Mouse (Mus musculus) midbrain, postnatal 0 days (tissue): ENCODE results near the gene Ica1. TPM values are rescaled to one million over a fixed set of nuclear protein-coding genes. Genes with fewer than 3 reads are reported as not detected.

Experiments used
- ATAC-seq: fragments of 200-750 bp; cut with Nextera tagmentation; 2 replicates; pipeline ENCODE4 v1.8.0; 2017; ENCODE audit warnings: moderate number of reproducible peaks, mild to moderate bottlenecking, moderate TSS enrichment, moderate library complexity; ENCODE audit not compliant: low FRiP score
- DNase-seq: peaks from one replicate; pipeline ENCODE4 v3.0.0-alpha.2; 2015; ENCODE audit warnings: low spot score
- H3K27ac ChIP-seq: fragments of 300-500 bp; sonication (generic); 2 replicates; pipeline ENCODE4 v1.5.1; 2014; ENCODE audit warnings: low read depth, mild to moderate bottlenecking, low read length, mixed read lengths
- H3K27me3 ChIP-seq: fragments of 300-500 bp; sonication (generic); 2 replicates; pipeline ENCODE4 v1.6.1; 2014; ENCODE audit warnings: low read length, control low read depth, mixed read lengths; ENCODE audit not compliant: insufficient read depth
- H3K36me3 ChIP-seq: fragments of 300-500 bp; sonication (generic); 2 replicates; pipeline ENCODE4 v1.6.1; 2014; ENCODE audit warnings: low read length, control low read depth, mixed read lengths; ENCODE audit not compliant: insufficient read depth
- H3K4me1 ChIP-seq: fragments of 300-500 bp; sonication (generic); 2 replicates; pipeline ENCODE4 v1.6.1; 2014; ENCODE audit warnings: mild to moderate bottlenecking, control low read depth, antibody characterized with exemption, low read length, mixed read lengths; ENCODE audit not compliant: insufficient read depth
- H3K4me2 ChIP-seq: fragments of 300-500 bp; sonication (generic); 2 replicates; pipeline ENCODE4 v1.6.1; 2014; ENCODE audit warnings: low read depth, mild to moderate bottlenecking, low read length, mixed read lengths; ENCODE audit not compliant: poor library complexity, severe bottlenecking
- H3K4me3 ChIP-seq: fragments of 300-500 bp; sonication (generic); 2 replicates; pipeline ENCODE4 v1.5.1; 2014; ENCODE audit warnings: low read depth, mild to moderate bottlenecking, low read length, moderate library complexity
- H3K9ac ChIP-seq: fragments of 300-500 bp; sonication (generic); replicated peaks from 2 replicates; pipeline ENCODE4 v1.6.1; 2014; ENCODE audit warnings: mild to moderate bottlenecking, low read length, moderate library complexity, mixed read lengths; ENCODE audit not compliant: poor library complexity, severe bottlenecking
- H3K9me3 ChIP-seq: fragments of 300-500 bp; sonication (generic); 2 replicates; pipeline ENCODE4 v1.6.1; 2016; ENCODE audit warnings: low read length, control low read depth
- CTCF ChIP-seq: IDR thresholded peaks from 2 replicates; pipeline ENCODE4 v1.5.1; 2016; ENCODE audit warnings: antibody characterized with exemption, mild to moderate bottlenecking
- WGBS: fragments of 180-500 bp; shearing (Covaris S2); extraction: QIAGEN DNeasy Blood & Tissue Kit; methylation state at CpG from one replicate; pipeline ENCODE4 v1.1.7; 2014; 5-methylcytosine and 5-hydroxymethylcytosine counted together
- polyA plus RNA-seq: library from polyadenylated mRNA; unstranded; fragments of >200 nt; fragmentation: Nextera tagmentation; extraction: Ambion mirVana; gene quantifications from 2 replicates; pipeline ENCODE4 v1.2.1, GENCODE M21; 2015
- total RNA-seq: library from RNA; depleted of rRNA; stranded (reverse); fragments of >200 nt; gene quantifications from 2 replicates; pipeline ENCODE4 v1.2.3, GENCODE M21; 2014; rRNA removed

Ica1 gene
- total and polyA plus RNA-seq, 2 experiments from 2014 or later, result 57.4 to 98.7 TPM

DNA sequence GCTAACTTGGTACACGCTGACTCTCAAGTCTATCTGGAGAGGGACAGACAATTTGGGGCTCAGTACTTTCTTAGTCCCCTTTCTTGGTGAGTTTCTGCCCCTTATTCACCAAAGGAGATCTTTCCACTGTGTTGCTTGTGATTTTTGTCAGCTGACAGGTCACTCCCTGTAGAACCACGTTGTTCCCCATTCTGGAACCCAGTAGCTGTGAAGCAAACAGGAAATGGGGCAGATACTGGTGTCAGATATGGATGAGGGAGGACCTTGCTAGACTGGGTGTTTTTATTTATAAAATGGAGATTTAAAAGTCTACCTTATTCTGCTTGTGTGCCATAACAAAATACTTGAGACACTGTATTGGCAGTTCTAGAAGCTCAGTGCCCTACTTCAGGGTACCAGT is 160.9 kb downstream of the Ica1 start:
- Histone ChIP-seq H3K4me2 (no peak overlapping the region), H3K9ac (no peak overlapping the region), H3K4me3 (no peak overlapping the region), H3K27me3 (no peaks in the 10 kb centered on the region), H3K36me3 (no peaks in the 10 kb centered on the region), H3K4me1 (no peaks in the 10 kb centered on the region), H3K9me3 (no peaks in the 10 kb centered on the region), H3K27ac (no peak overlapping the region)
- no peak for TF ChIP-seq CTCF
- no peak for DNase-seq
- no peak for ATAC-seq
- 84% methylated on average over 2 of the region's 2 CpGs for WGBS

DNA sequence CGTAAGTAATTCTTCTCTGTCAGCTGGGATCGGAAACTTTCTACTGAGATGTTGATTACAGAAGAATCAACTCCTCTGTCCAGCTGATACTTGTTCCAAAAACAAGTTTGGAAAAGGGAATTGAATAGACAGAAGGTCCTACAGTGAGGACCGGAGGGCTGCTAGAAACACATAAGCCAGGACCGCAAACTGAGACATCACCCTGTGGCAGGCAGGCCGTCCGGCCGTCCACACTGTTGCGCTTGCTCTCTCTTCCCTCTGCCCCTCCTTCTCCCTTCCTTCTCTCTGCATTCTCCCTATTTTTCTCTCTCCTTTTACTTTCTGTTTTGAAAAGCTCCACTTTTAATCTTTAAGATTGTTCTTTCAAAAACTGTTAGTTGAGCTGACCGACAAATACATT is 186.6 kb downstream of the Ica1 start:
- H3K9me3 ChIP-seq, result no peaks in the 10 kb centered on the region
- H3K27me3 ChIP-seq, result no peaks in the 10 kb centered on the region
- H3K4me1 ChIP-seq, result no peaks in the 10 kb centered on the region
- ATAC-seq (no peak), DNase-seq (no peak)
- no peak overlapping the region for H3K4me3 ChIP-seq
- no peak overlapping the region for H3K4me2 ChIP-seq
- 76% methylated on average over 9 of the region's 9 CpGs for WGBS
- H3K27ac ChIP-seq, result no peak overlapping the region
- H3K9ac ChIP-seq, result no peak overlapping the region
- no peak for TF ChIP-seq CTCF
- H3K36me3 ChIP-seq, result no peaks in the 10 kb centered on the region

DNA sequence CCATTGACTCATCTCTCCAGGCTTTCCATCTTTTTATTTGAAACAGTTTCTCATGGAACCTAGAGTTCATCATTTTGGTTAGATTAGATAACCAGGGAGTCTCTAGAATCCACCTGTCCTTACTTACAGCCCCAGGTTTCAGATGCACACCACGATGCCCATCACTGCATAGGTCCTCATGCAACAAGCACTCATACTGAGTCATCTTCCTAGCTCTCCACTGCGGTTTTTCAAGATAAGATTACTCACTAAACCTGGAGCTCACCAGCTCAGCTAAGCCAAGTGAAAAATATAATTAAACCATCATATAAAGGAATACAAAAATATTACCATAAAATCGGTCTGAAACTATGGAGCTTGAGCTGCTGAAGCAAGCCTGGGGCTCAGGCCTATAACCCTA is 194.4 kb downstream of the Ica1 start:
- H3K27ac ChIP-seq, result no peak overlapping the region
- no peak for TF ChIP-seq CTCF
- no peak overlapping the region for H3K4me2 ChIP-seq
- 94% methylated on average over 3 of the region's 3 CpGs for WGBS
- H3K9me3 ChIP-seq, result no peaks in the 10 kb centered on the region
- no peak for ATAC-seq
- no peaks in the 10 kb centered on the region for H3K4me1 ChIP-seq
- no peak overlapping the region for H3K4me3 ChIP-seq
- no peaks in the 10 kb centered on the region for H3K36me3 ChIP-seq
- H3K9ac ChIP-seq, result no peak overlapping the region
- H3K27me3 ChIP-seq, result no peaks in the 10 kb centered on the region
- no peak for DNase-seq

DNA sequence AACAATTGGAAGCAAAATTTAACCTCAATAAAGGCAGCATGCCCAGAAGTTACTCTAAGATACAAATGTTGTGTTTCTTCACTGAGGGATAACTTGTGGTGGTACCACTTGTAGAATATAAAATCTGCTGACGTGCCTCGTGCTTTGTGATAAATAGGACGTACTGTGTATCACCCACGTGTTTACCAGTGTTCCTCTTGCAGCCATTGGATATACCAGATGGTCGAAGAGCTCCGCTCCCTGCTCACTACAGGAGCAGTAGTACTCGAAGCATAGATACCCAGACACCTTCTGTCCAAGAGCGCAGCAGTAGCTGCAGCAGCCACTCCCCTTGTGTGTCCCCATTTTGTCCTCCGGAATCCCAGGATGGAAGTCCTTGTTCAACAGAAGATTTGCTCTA is 195.9 kb downstream of the Ica1 start:
- Histone ChIP-seq H3K36me3 (no peaks in the 10 kb centered on the region), H3K4me3 (no peak overlapping the region), H3K4me2 (no peak overlapping the region), H3K4me1 (no peaks in the 10 kb centered on the region), H3K9me3 (no peaks in the 10 kb centered on the region), H3K9ac (no peak overlapping the region), H3K27me3 (no peaks in the 10 kb centered on the region), H3K27ac (no peak overlapping the region)
- DNase-seq, result no peak
- TF ChIP-seq CTCF, result no peak
- 92% methylated on average over 9 of the region's 9 CpGs for whole genome bisulfite sequencing
- no peak for ATAC-seq

Other genes starting within 250 kb of the Ica1 start
- 75.5 and 77.7 TPM in 2 replicates for gene Nxph1, start 169.9 kb upstream of the Ica1 start, total RNA-seq
- 103 and 104 TPM in 2 replicates for gene Nxph1, start 169.9 kb upstream of the Ica1 start, polyA plus RNA-seq